Mouse (Mus musculus): Measurements from ENCODE around the gene Pim1. TPM values are rescaled to one million over a fixed set of nuclear protein-coding genes. Genes with fewer than 3 reads are reported as not detected.

Pim1 gene
- 11.4 and 15.7 TPM in 2 replicates for polyA plus RNA-seq (2014; fragmentation: Nextera tagmentation; extraction: Ambion mirVana)

DNA sequence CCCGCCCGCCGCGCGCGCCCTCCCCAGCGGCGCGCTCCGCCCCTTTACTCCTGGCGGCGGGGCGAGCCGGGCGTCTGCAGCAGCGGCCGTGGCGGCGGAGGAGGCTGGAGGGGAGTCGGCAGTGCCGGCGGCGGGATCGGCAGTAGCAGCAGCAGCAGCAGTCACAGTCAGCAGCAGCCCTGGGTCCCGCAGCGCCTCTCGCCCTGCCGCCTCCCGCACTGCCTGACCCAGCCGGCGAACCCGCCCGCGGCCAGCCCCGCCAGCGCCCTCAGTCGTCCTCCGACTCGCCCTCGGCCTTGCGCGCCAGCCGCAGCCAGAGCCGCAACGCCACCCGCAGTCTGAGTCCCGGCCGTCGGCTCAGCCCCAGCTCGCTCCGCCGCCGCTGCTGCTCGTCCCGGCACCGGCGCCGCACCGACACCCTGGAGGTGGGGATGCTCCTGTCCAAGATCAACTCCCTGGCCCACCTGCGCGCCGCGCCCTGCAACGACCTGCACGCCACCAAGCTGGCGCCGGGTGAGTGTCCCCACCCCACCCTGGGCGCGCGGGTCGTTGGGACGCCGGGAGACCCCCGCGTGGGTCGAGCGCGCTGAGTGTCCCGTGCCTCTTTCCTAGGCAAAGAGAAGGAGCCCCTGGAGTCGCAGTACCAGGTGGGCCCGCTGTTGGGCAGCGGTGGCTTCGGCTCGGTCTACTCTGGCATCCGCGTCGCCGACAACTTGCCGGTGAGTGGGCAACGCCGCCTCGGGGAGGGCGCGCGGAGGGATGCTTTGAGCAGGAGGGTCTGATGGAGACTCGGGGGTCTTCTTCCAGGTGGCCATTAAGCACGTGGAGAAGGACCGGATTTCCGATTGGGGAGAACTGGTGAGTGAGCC lies at the start of gene Pim1:
Pim1 (plus strand) TSS at position 41 of the 869 bp plus-strand sequence.
- peak within 1 kb of the TSS; percentile 67 for H3K4me2 ChIP-seq (ENCODE audit: low read length)
- H3K9me3 ChIP-seq (replicated peaks; ENCODE audit: control insufficient read depth, low read length): no peaks in the 10 kb centered on the region
- H3K9ac ChIP-seq (ENCODE audit: low read length): peak within 1 kb of the TSS; percentile 89
- peak within 1 kb of the TSS; percentile 95 for H3K27ac ChIP-seq (ENCODE audit: low read depth, low read length)
- ATAC-seq (peak; percentile 79), DNase-seq (ENCODE audit: low spot score) (peak; percentile 65)
- peaks cover 14% of the 10 kb centered on the region for H3K36me3 ChIP-seq (ENCODE audit: control insufficient read depth, insufficient read depth, low read length)
- peaks cover 11% of the 10 kb centered on the region for H3K4me1 ChIP-seq (ENCODE audit: control insufficient read depth, insufficient read depth, low read length)
- H3K27me3 ChIP-seq (replicated peaks; ENCODE audit: control insufficient read depth, insufficient read depth, low read length): no peaks in the 10 kb centered on the region
- 1% methylated on average over 78 of the region's 99 CpGs for WGBS
- peak within 1 kb of the TSS; percentile 87 for H3K4me3 ChIP-seq (ENCODE audit: low read depth, low read length)

DNA sequence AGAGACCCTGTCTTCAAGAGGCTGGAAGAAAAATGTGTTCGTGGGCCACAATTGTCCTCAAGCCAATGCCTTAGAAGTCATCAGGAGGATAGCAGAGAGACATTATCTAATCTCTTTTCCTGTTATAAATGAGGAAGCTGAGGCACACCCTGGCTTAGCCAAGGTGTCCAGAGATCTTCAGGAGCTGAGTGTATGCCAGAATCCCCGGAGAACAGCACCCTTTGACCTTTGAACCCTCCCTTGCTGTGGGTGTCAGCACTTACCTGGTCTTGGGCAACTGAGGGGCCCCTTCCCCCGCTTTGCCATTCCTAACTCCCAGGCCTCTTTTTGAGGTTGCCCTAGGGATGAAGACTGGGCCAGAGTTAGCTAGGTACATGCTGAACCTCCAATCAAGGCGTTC lies 49.0 kb upstream of the Pim1 start:
- Histone ChIP-seq H3K9me3 (replicated peaks; ENCODE audit: control insufficient read depth, low read length) (no peaks in the 10 kb centered on the region), H3K9ac (ENCODE audit: low read length) (no peak overlapping the region), H3K4me2 (ENCODE audit: low read length) (no peak overlapping the region), H3K27me3 (replicated peaks; ENCODE audit: control insufficient read depth, insufficient read depth, low read length) (no peaks in the 10 kb centered on the region), H3K4me1 (ENCODE audit: control insufficient read depth, insufficient read depth, low read length) (peaks cover 5% of the 10 kb centered on the region; the same call in 1 of the 2 replicates), H3K36me3 (ENCODE audit: control insufficient read depth, insufficient read depth, low read length) (no peaks in the 10 kb centered on the region), H3K27ac (ENCODE audit: low read depth, low read length) (no peak overlapping the region), H3K4me3 (ENCODE audit: low read depth, low read length) (no peak overlapping the region)
- ATAC-seq: no peak
- 82% methylated on average over 4 of the region's 4 CpGs for WGBS
- no peak for DNase-seq (ENCODE audit: low spot score)

DNA sequence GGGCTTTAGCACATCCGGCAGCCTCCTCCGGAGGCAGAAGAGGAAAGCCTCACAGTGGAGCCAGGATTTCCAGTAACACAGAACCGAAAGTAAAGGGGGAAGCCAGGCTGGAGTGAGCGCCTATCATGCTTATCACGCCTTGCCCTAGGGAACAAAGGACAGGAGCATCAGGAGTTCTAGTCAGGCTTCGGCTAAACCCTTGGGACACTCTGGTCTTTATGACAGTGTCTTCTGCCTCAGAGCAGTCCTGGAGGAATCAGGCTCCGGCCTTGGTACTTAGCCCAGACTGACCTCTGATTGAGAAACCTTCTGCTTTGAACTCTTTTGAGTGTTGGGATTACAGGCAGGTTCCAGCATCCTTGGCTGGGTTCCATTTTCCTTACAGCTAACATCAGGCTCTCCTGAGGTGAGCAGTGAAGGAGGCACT lies 48.4 kb upstream of the Pim1 start:
- no peak for DNase-seq (ENCODE audit: low spot score)
- 72% methylated on average over 7 of the region's 7 CpGs for WGBS
- no peak overlapping the region for H3K9ac ChIP-seq (ENCODE audit: low read length)

GRCm38 (mm10) chr17:29443724-29444123 lies 46.8 kb upstream of the Pim1 start:
- ATAC-seq: no peak
- WGBS: 89% methylated on average over 4 of the region's 4 CpGs
- Histone ChIP-seq H3K36me3 (ENCODE audit: control insufficient read depth, insufficient read depth, low read length) (no peaks in the 10 kb centered on the region), H3K4me2 (ENCODE audit: low read length) (no peak overlapping the region), H3K27me3 (replicated peaks; ENCODE audit: control insufficient read depth, insufficient read depth, low read length) (no peaks in the 10 kb centered on the region), H3K4me1 (ENCODE audit: control insufficient read depth, insufficient read depth, low read length) (no peaks in the 10 kb centered on the region), H3K27ac (ENCODE audit: low read depth, low read length) (no peak overlapping the region), H3K9me3 (replicated peaks; ENCODE audit: control insufficient read depth, low read length) (no peaks in the 10 kb centered on the region), H3K4me3 (ENCODE audit: low read depth, low read length) (no peak overlapping the region), H3K9ac (ENCODE audit: low read length) (no peak overlapping the region)
- DNase-seq (ENCODE audit: low spot score): no peak

More for the DNA sequence above, 48.4 kb upstream of the Pim1 start:
- Histone ChIP-seq H3K4me2 (ENCODE audit: low read length) (no peak overlapping the region), H3K36me3 (ENCODE audit: control insufficient read depth, insufficient read depth, low read length) (no peaks in the 10 kb centered on the region), H3K4me1 (ENCODE audit: control insufficient read depth, insufficient read depth, low read length) (0 out of 2 replicates have a peak, but pooled peaks cover 3% of the 10 kb centered on the region), H3K9me3 (replicated peaks; ENCODE audit: control insufficient read depth, low read length) (no peaks in the 10 kb centered on the region), H3K27me3 (replicated peaks; ENCODE audit: control insufficient read depth, insufficient read depth, low read length) (no peaks in the 10 kb centered on the region), H3K27ac (ENCODE audit: low read depth, low read length) (no peak overlapping the region), H3K4me3 (ENCODE audit: low read depth, low read length) (no peak overlapping the region)
- ATAC-seq: no peak

GRCm38 (mm10) chr17:29445072-29445471 lies 45.5 kb upstream of the Pim1 start:
- DNase-seq (ENCODE audit: low spot score): no peak
- WGBS: 19% methylated on average over 8 of the region's 8 CpGs
- no peaks in the 10 kb centered on the region for H3K27me3 ChIP-seq (replicated peaks; ENCODE audit: control insufficient read depth, insufficient read depth, low read length)
- no peak overlapping the region for H3K4me3 ChIP-seq (ENCODE audit: low read depth, low read length)
- ATAC-seq: no peak
- no peak overlapping the region for H3K9ac ChIP-seq (ENCODE audit: low read length)
- no peaks in the 10 kb centered on the region for H3K9me3 ChIP-seq (replicated peaks; ENCODE audit: control insufficient read depth, low read length)
- no peaks in the 10 kb centered on the region for H3K36me3 ChIP-seq (ENCODE audit: control insufficient read depth, insufficient read depth, low read length)
- no peaks in the 10 kb centered on the region for H3K4me1 ChIP-seq (ENCODE audit: control insufficient read depth, insufficient read depth, low read length)
- no peak overlapping the region for H3K4me2 ChIP-seq (ENCODE audit: low read length)
- no peak overlapping the region for H3K27ac ChIP-seq (ENCODE audit: low read depth, low read length)

- H3K4me1 ChIP-seq (ENCODE audit: control insufficient read depth, insufficient read depth, low read length): peaks cover 6% of the 10 kb centered on the region; the same call in 1 of the 2 replicates
- WGBS: 60% methylated on average over 3 of the region's 3 CpGs
- no peaks in the 10 kb centered on the region for H3K9me3 ChIP-seq (replicated peaks; ENCODE audit: control insufficient read depth, low read length)
- no peaks in the 10 kb centered on the region for H3K27me3 ChIP-seq (replicated peaks; ENCODE audit: control insufficient read depth, insufficient read depth, low read length)
- no peak overlapping the region for H3K4me2 ChIP-seq (ENCODE audit: low read length)
- H3K9ac ChIP-seq (ENCODE audit: low read length): no peak overlapping the region
- no peak for DNase-seq (ENCODE audit: low spot score)
- ATAC-seq: no peak
- H3K4me3 ChIP-seq (ENCODE audit: low read depth, low read length): no peak overlapping the region
- H3K27ac ChIP-seq (ENCODE audit: low read depth, low read length): no peak overlapping the region
- H3K36me3 ChIP-seq (ENCODE audit: control insufficient read depth, insufficient read depth, low read length): no peaks in the 10 kb centered on the region
These were observed 43.2 kb upstream of the Pim1 start for GRCm38 (mm10) chr17:29447323-29447722.

DNA sequence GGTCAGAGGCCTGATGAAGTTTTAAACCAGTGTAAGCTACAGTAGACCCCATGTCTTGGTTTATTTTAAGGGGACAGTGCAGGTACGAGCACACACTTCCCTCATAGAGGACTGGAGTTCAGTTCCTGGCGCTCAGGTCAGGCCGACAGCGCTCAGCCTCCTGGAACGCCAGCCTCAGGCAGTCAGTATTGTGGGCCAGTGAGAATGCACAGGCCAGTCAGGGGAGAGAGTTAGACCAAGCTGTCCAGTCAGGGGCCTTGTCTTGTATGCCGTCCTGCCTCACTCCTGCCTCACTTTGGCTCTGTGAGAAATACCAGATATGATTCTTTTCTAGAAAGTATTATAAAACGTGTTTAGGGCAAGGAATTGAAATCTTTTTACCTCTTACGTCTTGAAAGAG lies 42.5 kb upstream of the Pim1 start:
- 66% methylated on average over 8 of the region's 8 CpGs for WGBS
- Histone ChIP-seq H3K4me2 (ENCODE audit: low read length) (no peak overlapping the region), H3K36me3 (ENCODE audit: control insufficient read depth, insufficient read depth, low read length) (no peaks in the 10 kb centered on the region), H3K27me3 (replicated peaks; ENCODE audit: control insufficient read depth, insufficient read depth, low read length) (no peaks in the 10 kb centered on the region), H3K9ac (ENCODE audit: low read length) (no peak overlapping the region), H3K27ac (ENCODE audit: low read depth, low read length) (no peak overlapping the region), H3K4me1 (ENCODE audit: control insufficient read depth, insufficient read depth, low read length) (peaks cover 6% of the 10 kb centered on the region; the same call in 1 of the 2 replicates), H3K9me3 (replicated peaks; ENCODE audit: control insufficient read depth, low read length) (no peaks in the 10 kb centered on the region), H3K4me3 (ENCODE audit: low read depth, low read length) (no peak overlapping the region)
- no peak for ATAC-seq
- no peak for DNase-seq (ENCODE audit: low spot score)

GRCm38 (mm10) chr17:29448561-29448960 lies 42.0 kb upstream of the Pim1 start:
- H3K27me3 ChIP-seq (replicated peaks; ENCODE audit: control insufficient read depth, insufficient read depth, low read length): no peaks in the 10 kb centered on the region
- no peak overlapping the region for H3K9ac ChIP-seq (ENCODE audit: low read length)
- ATAC-seq (no peak), DNase-seq (ENCODE audit: low spot score) (no peak)
- H3K9me3 ChIP-seq (replicated peaks; ENCODE audit: control insufficient read depth, low read length): no peaks in the 10 kb centered on the region
- H3K27ac ChIP-seq (ENCODE audit: low read depth, low read length): no peak overlapping the region
- H3K4me2 ChIP-seq (ENCODE audit: low read length): no peak overlapping the region
- no peak overlapping the region for H3K4me3 ChIP-seq (ENCODE audit: low read depth, low read length)
- H3K4me1 ChIP-seq (ENCODE audit: control insufficient read depth, insufficient read depth, low read length): peaks cover 6% of the 10 kb centered on the region; the same call in 1 of the 2 replicates
- no peaks in the 10 kb centered on the region for H3K36me3 ChIP-seq (ENCODE audit: control insufficient read depth, insufficient read depth, low read length)
- WGBS: 71% methylated on average over 2 of the region's 2 CpGs

All from forebrain, embryonic 14.5 days (tissue).